Mouse (Mus musculus) lung, postnatal 36 days (tissue): ENCODE measurements at regions not wholly inside any gene's neighbourhood (a gene's known extent, or its start where the extent isn't known, plus 50 kb on each side); places are given as distances from the start of the nearest gene placed in this dataset.

ENCODE experiments used
- DNase-seq: peaks from one replicate; pipeline ENCODE4 v3.0.0; 2022; ENCODE audit warnings: mixed read lengths

- no peak for DNase-seq
Observed at GRCm38 (mm10) chr13:60123964-60124363, 53.2 kb downstream of the Gas1 start.

GRCm38 (mm10) chr13:60123174-60123587 lies 54.0 kb downstream of the Gas1 start:
- DNase-seq = peak; percentile 4

GRCm38 (mm10) chr13:60122341-60123173 lies 54.6 kb downstream of the Gas1 start:
- no peak for DNase-seq

GRCm38 (mm10) chr13:60111465-60111864 lies 65.7 kb downstream of the Gas1 start:
- DNase-seq = no peak

- peak; percentile 70 for DNase-seq
Observed at GRCm38 (mm10) chr13:60110079-60110846, 66.9 kb downstream of the Gas1 start.

- DNase-seq = no peak
Observed at GRCm38 (mm10) chr13:60105286-60105685, 71.9 kb downstream of the Gas1 start.

GRCm38 (mm10) chr13:60101651-60102050 lies 75.5 kb downstream of the Gas1 start:
- DNase-seq = no peak

GRCm38 (mm10) chr13:60100130-60101112 lies 76.7 kb downstream of the Gas1 start:
- no peak for DNase-seq

- peak; percentile 53 for DNase-seq
Observed at GRCm38 (mm10) chr13:60099469-60100129, 77.6 kb downstream of the Gas1 start.

- DNase-seq = no peak
Observed at GRCm38 (mm10) chr13:60098394-60098793, 78.8 kb downstream of the Gas1 start.

GRCm38 (mm10) chr13:60097776-60098175 lies 79.4 kb downstream of the Gas1 start:
- DNase-seq = no peak

GRCm38 (mm10) chr13:60086657-60087056 lies 90.5 kb downstream of the Gas1 start:
- DNase-seq = peak; percentile 60

- DNase-seq = peak; percentile 21
Observed at GRCm38 (mm10) chr13:60084975-60085374, 92.2 kb downstream of the Gas1 start.

- DNase-seq = no peak
Observed at GRCm38 (mm10) chr13:60084290-60084689, 92.9 kb downstream of the Gas1 start.

- no peak for DNase-seq
Observed at GRCm38 (mm10) chr13:60080113-60080512, 97.1 kb downstream of the Gas1 start.

GRCm38 (mm10) chr13:60078331-60079050 lies 98.7 kb downstream of the Gas1 start:
- peak; percentile 30 for DNase-seq

- no peak for DNase-seq
Observed at GRCm38 (mm10) chr13:60076147-60076800, 100.9 kb downstream of the Gas1 start.

GRCm38 (mm10) chr13:60071595-60071994 lies 105.6 kb downstream of the Gas1 start:
- no peak for DNase-seq

- peak; percentile 18 for DNase-seq
Observed at GRCm38 (mm10) chr13:60069196-60069595, 108.0 kb downstream of the Gas1 start.

GRCm38 (mm10) chr13:60067325-60067724 lies 109.8 kb downstream of the Gas1 start:
- DNase-seq = no peak

GRCm38 (mm10) chr13:60061589-60061988 lies 115.6 kb downstream of the Gas1 start:
- no peak for DNase-seq
